Mouse (Mus musculus): Measurements from ENCODE around the gene 2900011O08Rik.

The 2900011O08Rik gene

DNA sequence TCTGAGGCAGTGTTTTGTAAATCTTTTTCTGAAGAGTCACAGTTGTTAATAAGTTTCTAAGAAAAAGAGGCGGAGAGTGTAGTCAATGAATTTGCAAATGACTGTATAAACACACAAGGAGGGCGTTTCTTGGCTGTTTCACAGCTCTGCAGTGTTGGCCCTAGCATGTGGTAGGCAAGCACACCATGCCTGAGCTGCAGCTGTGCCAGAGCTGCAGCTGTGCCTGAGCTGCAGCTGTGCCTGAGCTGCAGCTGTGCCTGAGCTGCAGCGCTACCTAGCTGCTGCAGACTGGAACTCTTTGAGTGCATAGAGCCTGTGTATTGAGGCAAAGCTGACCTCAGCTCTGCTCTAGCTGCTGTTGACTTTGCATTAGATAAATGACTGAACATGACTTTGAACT, 17.8 kb downstream of the 2900011O08Rik start:
- peak in 1 of 2 experiments; percentile 12 for DNase-seq (ENCODE audit: low spot score in 2 of 2)

DNA sequence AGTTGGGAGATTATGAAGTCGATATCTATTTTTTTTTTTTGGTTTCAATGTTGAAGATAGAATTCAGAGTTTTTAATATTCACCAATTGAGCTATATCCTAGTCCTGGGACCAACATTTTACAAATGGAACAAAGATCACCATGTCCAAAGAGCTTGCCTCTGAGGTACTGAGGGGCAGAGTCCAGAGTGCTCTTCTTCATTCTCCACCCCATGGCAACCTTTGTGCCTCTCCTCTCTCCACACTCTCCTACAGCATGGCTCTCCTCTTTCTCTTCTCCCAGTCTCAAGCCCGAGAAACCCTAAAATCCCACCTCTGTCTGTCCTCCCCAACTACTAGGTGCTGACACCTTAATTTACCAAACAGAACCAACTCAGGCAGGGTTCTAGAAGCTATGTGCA, 18.3 kb downstream of the 2900011O08Rik start:
- DNase-seq (ENCODE audit: low spot score in 2 of 2): no peak

DNA sequence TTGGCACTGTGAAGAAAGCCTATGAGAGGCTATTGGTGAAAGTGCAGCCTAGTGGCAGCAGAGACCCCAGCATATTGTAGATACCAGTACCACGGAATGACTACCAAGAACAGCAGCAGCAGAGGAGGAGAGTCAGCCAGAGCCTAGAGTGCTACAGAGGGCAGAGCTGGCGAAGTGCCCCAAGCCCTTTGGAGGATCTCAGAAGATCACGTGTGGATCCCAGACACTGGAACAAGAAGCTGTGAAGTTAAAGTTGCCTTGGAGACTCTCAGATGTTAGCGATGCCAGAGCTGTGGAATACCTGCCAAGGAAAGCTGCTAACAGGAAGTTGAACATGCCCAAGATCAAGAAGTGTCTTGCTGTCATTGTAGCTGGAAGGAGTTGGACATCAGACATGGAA, 18.9 kb downstream of the 2900011O08Rik start:
- peak in 1 of 2 experiments; percentile 12 for DNase-seq (ENCODE audit: low spot score in 2 of 2)

DNA sequence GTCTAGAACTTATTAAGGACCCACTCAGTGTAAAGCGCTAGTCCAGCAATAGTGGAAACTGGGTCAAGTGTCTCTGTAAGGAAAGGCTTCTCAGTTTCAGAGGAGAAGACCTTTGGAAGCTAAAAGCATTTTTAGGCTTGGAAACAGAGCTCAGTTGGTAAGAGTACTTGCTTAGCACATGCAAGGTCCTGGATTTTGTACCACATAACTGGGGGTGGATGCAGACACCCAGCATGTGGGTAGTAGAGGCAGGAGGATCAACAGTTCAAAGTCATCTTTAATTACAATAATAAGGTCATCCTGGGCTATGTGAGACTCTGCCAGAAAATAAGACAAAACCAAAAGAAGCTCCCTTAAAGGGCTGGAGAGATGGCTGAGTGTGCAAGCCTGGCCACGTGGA, 21.7 kb downstream of the 2900011O08Rik start:
- no peak for DNase-seq (ENCODE audit: low spot score in 2 of 2)

DNA sequence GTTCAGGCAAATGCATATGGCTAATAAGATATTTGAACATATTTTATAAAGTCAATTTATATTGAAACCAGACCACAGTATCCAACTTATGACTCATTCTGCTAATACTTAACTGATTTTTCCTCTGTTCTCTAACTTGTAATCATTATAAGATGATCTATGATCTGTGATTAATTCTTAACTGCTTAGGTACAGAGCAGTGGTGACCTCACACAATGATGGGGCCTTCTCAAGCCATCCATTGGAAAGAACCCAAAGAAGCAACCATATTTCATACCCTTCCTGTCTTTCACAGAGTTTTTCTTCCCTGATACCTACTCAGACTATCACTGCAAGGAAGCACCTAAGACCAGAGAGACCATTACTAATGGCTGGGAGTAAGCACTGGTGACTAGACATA, 22.3 kb downstream of the 2900011O08Rik start:
- no peak for DNase-seq (ENCODE audit: low spot score in 2 of 2)

DNA sequence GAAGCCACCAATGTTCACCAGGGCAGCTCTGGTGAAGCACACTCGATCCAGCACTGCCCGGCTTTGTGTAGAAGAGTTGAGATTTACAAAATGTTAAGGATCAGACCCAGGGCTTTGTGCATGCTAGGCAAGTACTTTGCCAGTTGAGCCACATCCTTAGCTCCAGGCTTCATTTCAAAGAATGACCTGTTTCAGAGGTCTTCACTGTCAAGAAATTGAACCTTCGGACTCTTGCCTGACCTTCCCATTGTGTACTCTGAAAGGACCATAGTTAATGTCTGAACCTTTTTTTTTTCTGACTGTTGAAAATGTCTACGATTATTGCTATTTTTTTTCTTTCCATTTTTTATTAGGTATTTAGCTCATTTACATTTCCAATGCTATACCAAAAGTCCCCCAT, 23.6 kb downstream of the 2900011O08Rik start:
- no peak for DNase-seq (ENCODE audit: low spot score in 2 of 2)

DNA sequence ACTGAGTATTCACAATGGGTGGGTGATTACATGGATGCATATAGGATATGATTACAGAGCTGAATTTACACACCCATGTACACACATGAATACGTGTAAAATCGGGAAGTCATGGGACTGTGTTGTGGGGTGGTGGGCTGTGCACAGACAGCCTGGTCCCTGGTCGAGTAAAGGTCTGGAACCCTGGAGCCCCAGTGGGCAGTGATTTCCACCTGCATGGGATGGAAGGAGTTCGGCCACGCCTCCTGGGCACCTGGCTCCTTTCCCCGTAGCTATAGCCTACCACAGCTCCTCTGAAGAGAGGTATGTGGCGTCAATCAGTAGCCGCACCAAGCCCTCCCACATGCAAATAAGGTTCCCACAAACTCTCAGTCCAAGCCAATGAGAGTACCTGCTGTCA, 30.9 kb downstream of the 2900011O08Rik start:
- DNase-seq (ENCODE audit: low spot score in 2 of 2): no peak

DNA sequence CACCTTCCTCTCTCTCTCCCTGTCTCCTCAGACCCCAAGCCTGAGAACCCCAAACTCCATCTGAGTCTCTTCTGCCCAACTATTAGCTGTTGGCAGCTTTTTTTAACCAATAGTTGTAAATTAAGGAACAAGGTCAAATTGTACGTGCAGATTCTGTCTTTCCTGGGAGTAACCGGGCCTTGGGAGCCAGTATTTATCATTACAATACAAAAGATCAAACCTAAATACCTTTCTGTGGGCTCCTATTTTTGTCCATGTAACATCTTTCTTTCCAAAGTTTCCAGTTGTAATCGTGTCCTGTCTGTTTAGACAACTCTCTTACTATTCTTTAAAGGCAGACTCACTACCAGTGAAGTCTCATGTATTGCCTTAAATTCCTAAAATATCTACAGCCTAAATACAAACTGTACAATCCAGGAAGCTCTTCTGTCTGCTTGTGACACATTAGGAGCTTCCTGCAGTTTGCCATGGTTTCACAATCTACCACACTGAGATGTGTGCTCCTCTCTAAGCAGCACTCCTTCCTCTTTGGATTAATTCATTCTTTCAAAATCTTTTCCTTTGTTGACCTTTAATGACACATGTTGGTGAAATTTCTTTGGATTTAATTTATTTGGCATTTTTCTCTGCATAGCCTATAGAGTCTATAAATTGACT, 34.9 kb downstream of the 2900011O08Rik start:
- no peak for DNase-seq (ENCODE audit: low spot score in 2 of 2)

DNA sequence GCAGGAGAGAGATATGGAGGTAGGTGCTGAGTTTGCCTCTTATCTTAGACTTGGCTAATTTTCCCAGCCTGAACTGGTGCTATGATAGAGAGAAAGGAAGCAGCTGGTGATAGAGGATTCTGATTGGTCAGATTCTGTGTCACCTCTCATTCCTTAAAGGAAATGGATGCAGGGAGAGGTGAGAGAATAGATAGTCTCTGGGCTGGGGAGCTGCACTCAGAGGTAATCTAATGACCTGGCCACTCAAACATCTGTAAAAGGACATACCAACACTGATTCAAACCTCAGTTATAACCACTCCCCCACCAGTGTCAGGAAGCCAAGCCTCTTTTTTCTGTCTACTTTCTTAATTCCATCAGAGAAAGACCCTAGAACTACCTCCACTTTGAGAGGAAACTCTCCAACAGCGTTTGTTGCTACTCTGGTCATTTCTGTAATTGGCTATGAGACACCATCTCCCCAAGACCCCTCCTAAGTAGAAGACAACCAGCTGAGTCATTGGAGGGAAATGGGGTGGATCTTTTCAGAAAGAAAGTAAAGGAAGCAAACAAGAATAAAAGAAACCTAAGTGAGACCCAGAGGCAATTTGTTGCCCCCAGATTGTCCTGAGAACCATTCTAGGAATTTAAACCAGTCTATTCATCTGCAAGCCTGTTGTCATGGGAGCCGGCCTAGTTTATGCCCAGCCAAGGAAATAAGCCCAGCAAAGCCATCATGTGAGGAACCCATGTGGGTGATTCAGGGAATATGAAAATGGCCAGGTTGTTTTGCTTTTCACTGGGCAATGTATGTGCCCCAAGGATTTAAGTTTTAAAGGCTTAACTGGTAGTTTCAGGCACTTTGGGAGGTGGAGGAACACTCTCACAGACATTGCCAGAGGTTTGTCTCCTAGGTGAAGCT, 38.9 kb downstream of the 2900011O08Rik start:
- no peak for DNase-seq (ENCODE audit: low spot score in 2 of 2)

DNA sequence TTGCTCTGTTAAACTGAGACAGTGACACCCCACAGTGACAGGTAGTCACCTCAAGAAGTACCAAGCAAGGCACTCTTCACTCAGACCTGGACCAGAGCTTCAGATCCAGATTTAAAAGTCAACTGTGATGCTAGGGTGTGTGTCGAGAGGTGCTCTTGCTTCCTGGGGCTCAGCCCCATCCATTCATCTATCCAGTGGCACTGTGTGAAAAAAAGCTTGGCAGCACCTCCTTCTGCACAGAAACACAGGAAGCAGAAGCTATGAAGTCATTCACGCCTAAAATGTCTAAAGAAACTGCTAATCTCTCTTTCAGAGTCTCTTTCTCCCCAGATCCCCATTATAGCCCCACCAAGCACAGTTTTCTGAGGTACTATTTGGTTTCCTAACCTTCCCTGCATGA, 42.7 kb downstream of the 2900011O08Rik start:
- DNase-seq (ENCODE audit: low spot score in 2 of 2): peak in 1 of 2 experiments; percentile 26

DNA sequence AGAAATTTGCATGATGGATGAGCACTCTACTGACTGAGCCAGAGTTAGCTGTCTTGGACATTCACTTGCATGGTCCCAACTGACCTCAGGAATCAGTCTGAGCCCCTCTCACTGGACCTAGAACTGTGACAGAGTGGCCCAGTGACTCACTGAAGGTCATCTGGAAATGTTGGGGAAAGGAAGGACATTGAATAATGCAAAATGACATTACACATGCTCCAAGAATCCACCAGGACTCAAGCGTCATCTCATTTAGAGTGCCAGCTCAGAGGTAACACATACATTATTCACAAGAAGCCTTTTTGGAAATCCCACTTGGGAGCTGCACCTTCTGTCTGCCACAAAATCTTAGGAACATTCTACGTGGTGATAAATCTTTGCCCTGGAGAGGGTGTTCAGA, 43.4 kb downstream of the 2900011O08Rik start:
- peak in 1 of 2 experiments; percentile 24 for DNase-seq (ENCODE audit: low spot score in 2 of 2)

DNA sequence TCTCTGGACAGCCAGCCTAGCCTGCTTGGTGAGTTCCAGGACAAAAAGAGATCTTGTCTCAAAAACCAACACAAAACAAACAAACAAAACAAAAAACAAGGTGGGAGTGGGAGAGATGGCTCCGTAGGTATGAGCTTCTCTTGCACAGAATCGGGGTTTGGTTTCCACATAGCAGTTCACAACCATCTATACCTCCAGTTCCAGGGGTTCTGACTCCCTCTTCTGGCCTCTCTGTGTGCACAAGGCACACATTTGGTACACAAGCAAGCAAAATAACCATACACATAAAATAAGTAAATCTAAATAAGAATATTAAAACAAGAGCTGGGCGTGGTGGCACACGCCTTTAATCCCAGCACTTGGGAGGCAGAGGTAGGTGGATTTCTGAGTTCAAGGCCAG, 44.2 kb downstream of the 2900011O08Rik start:
- no peak for DNase-seq (ENCODE audit: low spot score in 2 of 2)

DNA sequence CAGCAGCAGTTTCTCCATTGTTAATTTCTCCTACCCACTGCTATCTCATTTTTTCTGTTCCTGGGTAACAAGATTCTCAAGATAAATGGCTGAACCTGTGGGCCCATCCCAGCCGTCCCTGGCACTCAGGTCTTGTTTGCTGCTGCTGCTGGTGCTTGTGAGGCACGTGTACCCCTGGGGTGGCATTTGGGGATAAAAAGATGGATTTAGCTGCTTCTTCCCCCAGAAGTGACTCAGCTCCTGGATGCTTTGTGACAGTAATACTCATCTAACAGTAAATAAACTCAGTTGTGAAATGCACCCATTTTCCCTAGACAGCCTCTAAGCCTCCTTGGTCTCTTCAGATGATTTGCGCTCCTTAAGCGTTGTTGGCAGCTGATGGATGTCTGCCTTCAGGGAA, 46.7 kb downstream of the 2900011O08Rik start:
- DNase-seq (ENCODE audit: low spot score in 2 of 2): peak in 1 of 2 experiments; percentile 26

DNA sequence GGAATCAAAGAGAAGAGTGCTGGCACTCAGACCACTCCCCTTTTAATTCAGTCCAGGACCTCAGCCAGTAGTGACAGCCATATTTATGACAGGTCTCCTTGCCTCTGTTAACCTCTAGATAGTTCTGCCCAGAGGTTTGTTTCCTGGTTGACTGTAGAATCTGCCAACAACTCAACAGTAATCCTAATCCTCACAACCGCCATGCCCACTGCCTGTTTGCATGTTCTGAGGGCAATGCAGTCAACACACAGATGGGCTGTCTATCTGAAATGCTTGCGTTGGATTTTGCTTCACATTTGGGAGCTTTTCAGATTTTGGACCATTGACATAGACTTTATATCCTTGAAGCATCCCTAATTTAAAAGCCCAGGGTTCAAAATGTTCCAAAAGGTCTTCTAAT, 56.0 kb downstream of the 2900011O08Rik start:
- DNase-seq (ENCODE audit: low spot score in 2 of 2): no peak

DNA sequence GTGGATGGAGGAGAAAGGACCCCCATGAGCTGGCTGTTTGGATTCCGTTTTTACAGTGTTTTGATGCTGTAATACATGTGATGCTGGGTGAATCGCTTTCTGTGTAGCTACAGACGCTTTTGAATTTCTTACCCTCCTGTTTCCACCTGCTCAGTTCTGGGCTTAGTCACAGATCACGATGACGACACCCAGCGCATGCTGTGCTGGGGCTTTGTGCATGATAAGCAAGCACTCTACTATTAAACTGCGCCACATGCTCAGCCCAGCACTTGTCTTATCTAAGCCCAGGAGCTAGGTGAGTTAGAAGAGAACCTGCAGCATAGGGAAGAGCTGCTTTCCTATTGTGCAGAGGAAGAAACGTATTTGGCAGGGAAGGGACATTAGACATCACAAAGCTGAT, 58.3 kb downstream of the 2900011O08Rik start:
- DNase-seq (ENCODE audit: low spot score in 2 of 2): peak; percentile 46 to 49

DNA sequence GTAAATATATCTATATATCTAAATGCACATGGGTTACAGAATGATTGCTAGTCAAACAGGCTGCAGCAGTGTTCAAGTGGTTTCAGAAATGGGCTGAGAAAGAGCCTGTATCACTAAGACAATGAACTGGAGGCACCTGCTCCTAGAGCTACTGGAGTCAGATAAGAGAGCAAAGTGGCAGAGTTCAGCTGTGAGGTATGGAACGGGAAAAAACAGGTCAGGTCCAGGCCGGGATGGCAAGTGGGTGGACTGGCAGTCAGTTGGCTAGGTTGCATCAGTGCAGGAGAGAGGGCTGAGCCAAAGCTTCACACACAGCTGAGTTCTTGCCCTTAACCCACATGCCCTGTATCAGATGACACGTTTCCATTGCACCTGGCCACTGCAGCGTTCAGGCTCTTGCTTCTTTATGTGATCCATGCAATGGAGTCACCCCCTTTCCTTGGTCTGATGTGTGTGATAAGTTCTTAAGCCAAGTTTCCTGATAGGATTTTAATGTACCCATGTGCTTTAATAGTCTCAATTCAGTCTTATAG, 59.9 kb downstream of the 2900011O08Rik start:
- no peak for DNase-seq (ENCODE audit: low spot score in 2 of 2)

DNA sequence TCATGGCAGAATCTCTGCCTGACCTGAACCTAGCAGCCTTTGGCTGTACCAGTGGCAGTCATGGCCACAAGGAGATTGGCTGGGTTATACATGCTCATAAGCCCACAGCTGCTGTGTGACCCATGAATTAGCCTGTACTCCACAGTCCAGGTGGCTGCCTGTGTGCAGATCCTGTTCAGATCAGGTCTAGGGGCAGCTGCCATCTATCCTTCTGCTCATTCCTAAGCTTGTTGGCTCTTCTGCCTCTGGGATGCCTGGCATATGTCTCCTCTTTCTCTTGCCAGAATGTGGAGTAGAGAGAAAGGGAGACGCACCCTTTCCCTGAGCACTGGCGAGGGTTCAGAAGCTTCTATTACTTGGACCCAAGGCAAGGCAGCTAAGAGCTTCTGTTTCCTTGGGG, 65.8 kb downstream of the 2900011O08Rik start:
- DNase-seq (ENCODE audit: low spot score in 2 of 2): no peak

DNA sequence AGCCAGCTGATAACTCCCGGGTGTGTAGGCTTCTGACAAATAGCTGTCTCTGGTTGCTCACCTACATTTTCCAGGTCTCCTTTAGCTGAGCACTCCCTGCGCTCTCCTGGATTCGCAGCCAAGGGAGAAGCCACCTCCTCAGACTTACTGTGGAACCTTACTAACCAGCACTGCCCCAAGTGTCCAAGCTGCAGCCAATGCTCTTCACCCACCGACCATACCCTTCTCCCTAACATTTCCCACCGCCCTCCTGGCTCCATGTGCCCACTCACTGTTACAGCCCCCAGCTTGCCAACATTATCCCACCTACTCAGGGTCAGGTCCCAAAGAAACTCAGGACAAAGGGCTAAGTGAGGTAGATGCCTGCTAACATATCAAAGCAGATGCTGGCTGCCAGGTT, 66.7 kb downstream of the 2900011O08Rik start:
- DNase-seq (ENCODE audit: low spot score in 2 of 2): no peak

DNA sequence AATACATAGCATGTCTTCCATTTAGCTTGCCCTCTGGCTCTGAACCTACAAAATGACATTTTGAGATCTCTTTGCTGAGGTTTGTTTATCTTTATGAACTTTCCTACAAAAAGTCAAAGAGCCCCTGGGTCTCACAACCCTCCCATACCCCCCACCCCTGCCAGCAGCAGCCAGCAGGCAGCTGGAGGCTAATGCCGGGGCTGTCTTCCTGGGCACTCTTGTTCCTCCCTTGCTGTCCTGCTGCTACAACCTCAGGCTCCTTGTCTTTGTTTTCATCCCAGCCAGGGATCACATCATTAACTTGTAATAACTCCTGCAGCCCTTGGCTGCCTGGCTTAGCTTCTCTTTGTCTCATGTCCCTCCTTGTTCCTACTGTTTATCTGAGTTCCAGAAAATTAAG, 68.9 kb downstream of the 2900011O08Rik start:
- DNase-seq (ENCODE audit: low spot score in 2 of 2): no peak

DNA sequence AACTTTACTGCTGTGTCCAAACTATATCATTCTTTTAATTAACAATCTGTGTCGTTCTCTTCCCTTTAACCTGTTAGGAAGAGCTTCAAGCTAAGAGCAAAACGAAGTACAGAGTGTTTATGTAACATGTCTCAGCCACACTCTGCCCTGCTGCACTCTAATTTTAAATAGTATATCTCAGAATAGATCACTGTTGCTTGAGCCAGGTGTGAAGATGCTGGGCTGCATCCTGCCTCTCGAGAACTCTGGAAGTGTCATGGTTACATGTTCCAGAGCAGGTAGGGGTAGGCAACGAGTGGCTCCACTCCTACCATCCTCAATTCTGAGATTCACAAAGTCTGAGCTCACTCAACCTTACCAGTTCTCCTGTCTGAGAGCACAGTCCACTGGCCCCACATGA, 70.3 kb downstream of the 2900011O08Rik start:
- peak; percentile 24 to 29 for DNase-seq (ENCODE audit: low spot score in 2 of 2)

DNA sequence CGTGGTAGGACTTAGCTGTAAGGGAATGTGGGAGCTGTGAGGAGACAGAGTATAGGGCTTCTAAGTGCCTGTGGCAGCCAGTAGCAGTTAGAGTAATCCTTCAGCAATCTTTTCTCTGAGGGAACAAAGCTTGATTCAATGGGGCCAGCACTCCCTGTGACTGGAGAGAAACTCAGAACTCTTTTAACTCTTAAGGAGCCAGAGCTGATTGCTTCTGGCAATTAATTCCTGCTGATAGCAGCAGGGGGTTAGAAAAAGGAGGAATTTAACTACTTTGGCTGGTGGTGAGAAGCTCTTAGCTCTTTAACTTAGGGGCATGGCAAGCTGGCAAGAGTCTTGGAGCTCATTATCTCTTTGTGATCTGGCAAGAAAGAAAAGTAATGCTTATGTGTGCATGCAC, 72.1 kb downstream of the 2900011O08Rik start:
- no peak for DNase-seq (ENCODE audit: low spot score in 2 of 2)

DNA sequence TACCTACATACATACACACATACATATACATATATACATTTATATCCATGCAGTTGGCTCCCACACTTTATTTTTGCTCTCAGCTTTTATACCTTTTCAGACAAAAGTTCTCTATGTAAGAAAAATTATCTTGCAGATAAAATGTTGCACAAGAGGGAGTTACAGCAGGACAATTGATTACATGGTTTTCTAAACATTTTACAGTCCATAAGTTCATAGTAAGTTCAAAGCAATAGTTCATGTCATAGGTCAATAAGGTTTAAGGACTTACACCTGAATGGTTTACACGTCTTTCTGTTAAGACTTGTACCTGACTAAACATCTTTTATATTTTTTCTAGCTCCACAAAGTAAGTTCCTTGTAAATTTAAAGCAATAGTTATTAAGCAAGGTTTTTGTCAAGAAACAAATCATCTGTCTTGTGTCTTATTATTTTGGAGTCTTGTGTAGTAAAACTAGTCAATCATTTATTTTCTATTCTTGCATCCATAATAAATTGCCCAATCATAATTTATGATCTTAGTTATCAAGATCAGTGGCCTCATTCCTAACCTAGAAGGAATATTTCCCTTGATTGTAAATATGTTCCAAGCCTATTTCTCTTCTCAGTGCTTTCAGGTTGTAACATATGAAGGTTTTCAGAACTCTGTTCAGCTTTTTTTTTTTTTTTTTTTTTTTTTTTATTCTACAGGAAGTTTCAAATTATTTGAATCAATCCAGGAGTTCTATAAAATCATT, 72.9 kb downstream of the 2900011O08Rik start:
- no peak for DNase-seq (ENCODE audit: low spot score in 2 of 2)

Measured in frontal cortex, postnatal 36 days (tissue).